Mouse (Mus musculus): ENCODE measurements around the gene Slc2a13.

Gene Slc2a13

GRCm38 (mm10) chr15:91275961-91276360 lies 297.1 kb downstream of the Slc2a13 start:
- in situ Hi-C loops (cut with MboI) = no loop called here

DNA sequence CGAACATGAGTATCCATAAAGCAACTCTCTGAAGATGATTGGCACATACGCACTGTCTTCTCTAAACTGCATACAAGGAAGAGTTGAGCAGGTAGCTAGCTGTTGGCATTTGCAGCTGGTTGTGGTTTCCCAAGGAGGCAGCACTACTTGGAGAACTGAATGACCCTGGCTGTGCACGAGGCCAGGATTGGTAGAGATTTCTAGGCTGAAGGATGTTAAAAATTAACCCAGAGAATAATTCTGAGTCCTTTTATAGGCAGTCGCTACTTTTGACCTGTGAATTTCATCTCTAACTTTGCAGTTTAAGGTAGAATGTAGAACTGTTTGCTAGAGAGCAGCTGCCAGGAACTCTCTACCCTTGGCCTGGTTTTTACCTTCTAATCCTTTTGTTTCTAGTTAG lies 304.5 kb downstream of the Slc2a13 start:
- in situ Hi-C loops (cut with MboI) = no loop called here

DNA sequence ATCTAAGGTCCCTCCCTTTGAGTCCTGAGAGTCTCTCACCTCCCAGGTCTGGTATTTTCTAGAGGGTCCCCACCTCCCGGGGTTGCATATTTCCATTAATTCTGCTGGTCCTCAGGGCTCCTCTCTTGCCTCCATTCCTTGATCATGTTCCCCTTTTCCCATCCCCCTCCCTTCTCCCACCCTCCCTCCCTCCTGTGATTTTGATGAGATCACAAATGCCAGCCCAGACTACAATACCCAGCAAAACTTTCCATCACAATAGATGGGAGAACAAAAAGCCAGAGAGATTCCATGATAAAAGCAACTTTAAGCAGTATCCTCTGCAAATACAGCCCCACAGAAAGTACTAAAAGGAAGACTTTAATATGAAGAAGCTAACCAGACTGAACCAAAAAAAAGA lies 309.1 kb downstream of the Slc2a13 start:
- in situ Hi-C loops (cut with MboI) = no loop called here

DNA sequence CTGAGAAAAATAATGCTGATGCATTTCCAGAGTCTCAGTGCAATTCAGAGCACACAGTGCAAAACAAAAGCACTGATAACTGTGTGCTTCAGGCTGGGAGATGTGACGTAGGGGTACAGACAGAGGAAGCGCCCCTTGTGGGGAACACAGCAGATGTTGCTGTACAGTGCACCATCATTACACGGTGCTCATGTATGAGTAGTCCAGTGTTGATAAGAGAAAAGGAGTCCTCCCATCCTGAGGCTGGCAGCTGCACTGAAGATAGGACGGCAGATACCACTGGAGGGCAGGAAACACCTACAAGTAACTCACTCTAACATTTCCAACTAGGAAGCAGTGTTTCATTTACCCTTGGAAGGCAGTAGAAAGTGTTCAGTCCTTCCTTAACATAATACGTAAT lies 312.5 kb downstream of the Slc2a13 start:
- in situ Hi-C loops (cut with MboI) = no loop called here

DNA sequence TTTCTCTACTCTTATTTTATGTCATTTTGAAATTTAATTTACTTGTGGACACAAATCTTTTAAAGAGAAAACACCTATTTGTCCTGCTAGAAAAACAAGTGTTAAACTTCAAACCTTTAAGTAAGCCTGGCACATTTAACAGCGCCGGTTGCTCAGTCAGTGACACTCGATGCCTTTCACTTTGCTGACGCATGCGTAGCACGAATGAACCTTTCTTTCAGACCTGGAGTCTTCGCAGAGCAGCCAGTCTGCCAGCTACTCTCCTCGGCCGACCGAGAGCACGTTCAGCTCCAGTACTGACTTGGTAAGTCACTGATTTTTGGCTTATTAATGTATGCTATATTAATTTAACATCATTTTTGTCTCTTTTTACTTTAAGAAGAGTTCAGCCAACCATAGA lies 315.9 kb downstream of the Slc2a13 start:
- in situ Hi-C loops (cut with MboI) = no loop called here

DNA sequence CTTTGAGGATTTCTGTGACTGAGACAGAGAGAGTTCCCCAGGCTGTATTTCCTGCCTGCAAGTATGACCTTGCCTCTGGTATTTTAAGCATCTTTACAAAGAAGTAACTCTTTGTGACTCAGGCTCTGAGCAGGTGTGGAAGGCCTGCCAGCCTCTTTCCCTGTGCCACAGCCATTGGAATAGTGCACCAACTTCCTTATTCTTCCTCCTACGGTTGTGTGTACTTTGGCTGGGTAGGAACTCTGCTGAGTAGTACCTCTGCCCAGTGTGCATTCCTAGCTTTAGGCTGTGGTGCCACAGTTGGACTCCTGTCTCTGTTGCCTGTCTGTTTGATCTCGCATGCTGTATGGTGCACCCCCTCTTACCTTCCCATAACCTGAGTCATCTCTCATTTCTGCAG lies 317.8 kb downstream of the Slc2a13 start:
- in situ Hi-C loops (cut with MboI) = no loop called here

DNA sequence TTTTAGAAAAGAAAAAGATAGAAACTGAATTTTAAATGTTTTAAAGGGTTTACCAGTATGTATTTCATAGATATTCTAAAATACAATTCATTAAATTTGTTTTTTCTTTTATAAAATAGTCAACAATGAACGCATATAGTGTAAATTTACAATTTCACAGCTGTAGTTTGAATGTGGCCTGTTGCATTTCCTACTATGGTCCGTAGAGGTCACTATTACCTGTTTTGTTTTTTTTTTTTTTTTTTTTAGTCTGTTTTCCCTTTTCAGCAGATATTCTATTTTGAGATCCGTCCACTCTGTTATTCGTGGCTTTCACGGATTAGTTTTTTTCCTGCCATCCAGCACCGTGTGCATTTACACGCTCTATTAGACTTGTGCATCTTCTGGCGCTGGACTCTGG lies 320.1 kb downstream of the Slc2a13 start:
- in situ Hi-C loops (cut with MboI) = no loop called here

DNA sequence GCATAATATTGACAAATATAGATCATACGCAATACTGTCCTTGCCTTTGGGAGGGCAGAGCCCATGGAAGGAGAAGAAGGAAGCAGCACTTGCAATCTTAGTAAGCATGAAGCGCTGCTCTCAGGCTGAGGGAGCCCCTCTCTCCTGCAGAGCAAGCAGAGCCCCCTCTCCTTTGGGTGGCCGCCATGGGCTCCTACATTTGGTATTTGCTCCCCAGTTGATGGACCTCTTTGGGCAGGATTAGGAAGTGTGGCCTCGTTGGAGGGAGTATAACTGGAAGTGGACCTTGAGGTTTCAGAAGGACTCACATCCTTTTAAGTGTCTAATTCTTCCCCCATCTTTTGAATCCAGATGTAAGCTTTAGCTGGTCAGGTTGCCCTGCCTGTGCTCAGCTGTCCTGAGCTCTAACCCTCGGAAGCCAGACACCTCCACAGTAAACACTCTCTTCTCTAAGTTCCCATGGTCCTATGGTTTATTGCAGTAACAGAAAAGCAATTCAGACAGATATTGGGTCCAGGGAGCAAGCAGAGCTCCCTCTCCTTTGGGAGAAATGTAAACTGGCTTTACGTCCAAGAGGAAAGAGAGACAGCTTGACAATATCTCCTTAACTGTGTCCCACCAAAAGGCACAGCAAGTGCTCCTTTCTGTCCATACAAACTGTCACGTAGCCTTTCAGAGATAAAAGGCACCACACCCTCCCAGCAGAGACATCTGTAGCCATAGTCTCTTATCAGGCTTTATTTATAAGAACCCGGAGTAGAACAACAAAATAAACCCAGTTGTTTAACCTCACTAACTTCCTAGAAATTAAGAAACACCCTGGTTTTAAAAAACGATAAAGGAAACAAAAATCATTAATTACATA lies 321.3 kb downstream of the Slc2a13 start:
- in situ Hi-C loops (cut with MboI) = no loop called here

- in situ Hi-C loops (cut with MboI) = no loop called here
Observed at GRCm38 (mm10) chr15:91250815-91251214, 322.2 kb downstream of the Slc2a13 start.

- in situ Hi-C loops (cut with MboI) = no loop called here
Observed at GRCm38 (mm10) chr15:91240683-91241335, 332.3 kb downstream of the Slc2a13 start.

GRCm38 (mm10) chr15:91237294-91237693 lies 335.8 kb downstream of the Slc2a13 start:
- in situ Hi-C loops (cut with MboI) = no loop called here

Data from mature B cell (primary cell).